Mouse (Mus musculus) forebrain, embryonic 14.5 days (tissue): Measurements from ENCODE around the gene Dlgap4. TPM values are rescaled to one million over a fixed set of nuclear protein-coding genes. Genes with fewer than 3 reads are reported as not detected.

Experiments
- ATAC-seq: fragments of 200-750 bp; cut with Nextera tagmentation; 2 replicates; pipeline ENCODE4 v1.8.0; 2017; ENCODE audit warnings: mild to moderate bottlenecking, moderate library complexity
- DNase-seq: peaks from one replicate; pipeline ENCODE4 v3.0.0-alpha.2; 2015; ENCODE audit warnings: low spot score
- H3K27ac ChIP-seq: fragments of 300-500 bp; sonication (generic); 2 replicates; pipeline ENCODE4 v1.5.1; 2014; ENCODE audit warnings: low read depth, mild to moderate bottlenecking, control low read depth, low read length, moderate library complexity
- H3K27me3 ChIP-seq: fragments of 300-500 bp; sonication (generic); replicated peaks from 2 replicates; pipeline ENCODE4 v1.6.1; 2014; ENCODE audit warnings: low read length, control low read depth, mixed read lengths; ENCODE audit not compliant: control insufficient read depth, insufficient read depth
- H3K36me3 ChIP-seq: fragments of 300-500 bp; sonication (generic); 2 replicates; pipeline ENCODE4 v1.6.1; 2014; ENCODE audit warnings: low read length, control low read depth; ENCODE audit not compliant: control insufficient read depth, insufficient read depth
- H3K4me1 ChIP-seq: fragments of 300-500 bp; sonication (generic); 2 replicates; pipeline ENCODE4 v1.6.1; 2014; ENCODE audit warnings: antibody characterized with exemption, low read length, control low read depth; ENCODE audit not compliant: control insufficient read depth, insufficient read depth
- H3K4me2 ChIP-seq: fragments of 300-500 bp; sonication (generic); 2 replicates; pipeline ENCODE4 v1.6.1; 2014; ENCODE audit warnings: mild to moderate bottlenecking, control low read depth, low read length
- H3K4me3 ChIP-seq: fragments of 300-500 bp; sonication (generic); 2 replicates; pipeline ENCODE4 v1.5.1; 2014; ENCODE audit warnings: low read depth, low read length, control low read depth
- H3K9ac ChIP-seq: fragments of 300-500 bp; sonication (generic); 2 replicates; pipeline ENCODE4 v1.6.1; 2014; ENCODE audit warnings: mild to moderate bottlenecking, low read length, control low read depth, moderate library complexity
- H3K9me3 ChIP-seq: fragments of 300-500 bp; sonication (generic); replicated peaks from 2 replicates; pipeline ENCODE4 v1.6.1; 2016; ENCODE audit warnings: low read length, control low read depth, mixed read lengths; ENCODE audit not compliant: control insufficient read depth
- WGBS: fragments of 180-500 bp; shearing (Covaris S2); extraction: QIAGEN DNeasy Blood & Tissue Kit; methylation state at CpG from one replicate; pipeline ENCODE4 v1.1.7; 2014; 5-methylcytosine and 5-hydroxymethylcytosine counted together
- polyA plus RNA-seq: library from polyadenylated mRNA; unstranded; fragments of >200 nt; fragmentation: Nextera tagmentation; extraction: Ambion mirVana; gene quantifications from 2 replicates; pipeline ENCODE4 v1.2.1, GENCODE M21; 2014

The Dlgap4 gene
- polyA plus RNA-seq, 1 experiment from 2014 or later, result 307 TPM

DNA sequence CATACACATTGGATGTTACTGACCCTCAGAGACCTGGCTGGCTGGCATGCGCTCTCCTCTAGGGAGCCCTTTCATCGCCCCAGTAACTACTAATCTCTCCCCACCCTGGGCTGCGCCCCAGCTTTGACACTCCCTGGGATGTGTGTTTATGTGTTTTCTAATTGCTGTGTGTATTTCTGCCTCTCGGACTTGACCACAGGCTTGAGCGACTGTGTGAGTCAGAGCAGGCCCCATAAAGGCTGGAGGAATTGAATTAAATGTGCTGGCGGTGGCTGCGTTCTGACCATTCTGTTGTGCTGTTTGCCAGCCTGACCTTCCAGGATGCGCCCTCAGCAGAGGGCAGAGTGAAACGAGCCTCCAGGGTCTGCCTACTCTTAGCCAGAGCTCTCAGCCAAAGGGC is 78.2 kb downstream of the Dlgap4 start:
- H3K36me3 ChIP-seq, result no peaks in the 10 kb centered on the region
- 63% methylated on average over 9 of the region's 9 CpGs for WGBS
- ATAC-seq (no peak), DNase-seq (no peak)
- H3K9ac ChIP-seq, result no peak overlapping the region
- no peak overlapping the region for H3K4me3 ChIP-seq
- peaks cover 10% of the 10 kb centered on the region for H3K4me1 ChIP-seq
- no peaks in the 10 kb centered on the region for H3K9me3 ChIP-seq
- no peak overlapping the region for H3K4me2 ChIP-seq
- H3K27me3 ChIP-seq, result no peaks in the 10 kb centered on the region
- H3K27ac ChIP-seq, result no peak overlapping the region

DNA sequence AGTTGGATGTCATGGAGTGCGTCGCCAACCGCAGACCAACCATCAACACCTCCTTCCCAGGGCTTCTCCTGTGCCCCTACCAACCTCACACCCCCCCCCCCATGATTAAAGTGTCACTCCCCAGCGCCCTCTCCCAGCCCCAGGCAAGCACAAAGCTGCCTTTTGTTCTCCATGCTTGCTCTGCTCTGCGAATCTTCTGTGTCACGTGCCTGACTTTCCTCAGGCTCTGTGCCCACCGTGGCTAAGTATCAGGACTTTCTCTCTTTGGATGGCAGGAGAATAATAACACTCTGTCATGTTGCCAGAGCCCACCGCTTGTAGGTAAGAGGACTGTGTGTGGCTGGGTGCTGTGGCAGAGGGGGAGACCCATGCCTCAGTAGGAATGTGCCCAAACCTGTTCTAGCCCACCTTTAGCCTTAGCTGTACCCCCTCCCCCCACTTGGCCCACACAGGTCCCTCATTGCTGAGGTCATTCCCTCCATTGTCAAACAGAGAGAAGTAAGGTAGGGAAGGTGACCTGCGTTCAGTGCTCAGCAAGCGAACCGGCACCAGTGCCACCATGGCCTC is 79.8 kb downstream of the Dlgap4 start:
- Histone ChIP-seq H3K9ac (no peak overlapping the region), H3K27ac (no peak overlapping the region; the same call in 1 of the 2 replicates), H3K27me3 (no peaks in the 10 kb centered on the region), H3K4me3 (no peak overlapping the region), H3K4me1 (peaks cover 10% of the 10 kb centered on the region), H3K9me3 (no peaks in the 10 kb centered on the region), H3K4me2 (no peak overlapping the region), H3K36me3 (no peaks in the 10 kb centered on the region)
- ATAC-seq, result peak; percentile 24; the same call in 1 of the 2 replicates
- peak; percentile 35 for DNase-seq
- 46% methylated on average over 11 of the region's 11 CpGs for WGBS

DNA sequence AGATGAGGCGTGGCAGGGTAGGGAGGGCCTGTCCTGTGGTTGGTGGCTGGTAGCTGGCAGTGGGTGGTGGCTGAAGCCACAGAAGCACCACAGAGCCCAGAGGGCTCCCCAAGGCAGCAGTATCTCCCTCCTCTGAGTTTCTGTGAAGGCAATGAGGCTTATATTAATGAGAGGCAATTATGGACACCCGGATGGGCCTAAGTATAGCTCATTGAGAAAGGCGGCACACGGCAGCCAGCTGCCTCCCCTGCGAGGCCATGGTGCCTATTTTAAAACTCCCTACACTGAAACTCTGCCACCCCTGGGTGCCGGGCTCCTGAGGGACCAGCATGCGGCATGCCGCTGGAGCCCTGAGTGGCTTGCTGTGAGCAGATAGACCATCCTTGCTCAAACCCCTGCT is 83.8 kb downstream of the Dlgap4 start:
- Histone ChIP-seq H3K4me1 (peaks cover 2% of the 10 kb centered on the region; the same call in 1 of the 2 replicates), H3K27me3 (no peaks in the 10 kb centered on the region), H3K36me3 (no peaks in the 10 kb centered on the region), H3K4me3 (no peak overlapping the region), H3K9ac (no peak overlapping the region), H3K4me2 (no peak overlapping the region), H3K9me3 (no peaks in the 10 kb centered on the region), H3K27ac (no peak overlapping the region; the same call in 1 of the 2 replicates)
- ATAC-seq (peak; percentile 62; the same call in 1 of the 2 replicates), DNase-seq (peak; percentile 37)
- 51% methylated on average over 8 of the region's 8 CpGs for WGBS

DNA sequence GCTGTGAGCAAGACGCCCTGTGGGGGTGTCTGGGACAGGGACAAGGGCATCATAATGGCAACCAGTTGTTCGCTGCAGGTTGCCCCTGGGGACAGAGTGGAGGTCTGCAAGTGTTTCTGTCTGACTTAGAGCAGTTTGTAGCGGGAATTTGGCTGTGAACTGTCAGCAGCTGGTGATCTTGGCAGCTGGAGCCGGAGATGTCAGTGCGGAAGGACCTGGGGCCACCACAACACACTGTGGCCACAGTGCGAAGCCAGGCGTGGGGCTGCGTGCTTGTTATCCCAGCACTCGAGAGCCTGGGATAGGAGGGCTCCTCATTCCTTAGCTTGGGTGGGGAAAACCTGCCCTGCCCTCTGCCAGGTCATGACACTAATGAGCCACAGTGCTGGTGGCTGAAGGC is 84.7 kb downstream of the Dlgap4 start:
- H3K4me3 ChIP-seq, result no peak overlapping the region
- DNase-seq (no peak), ATAC-seq (no peak)
- 72% methylated on average over 9 of the region's 9 CpGs for WGBS
- H3K9ac ChIP-seq, result no peak overlapping the region
- H3K4me2 ChIP-seq, result no peak overlapping the region
- H3K27ac ChIP-seq, result no peak overlapping the region
- no peaks in the 10 kb centered on the region for H3K9me3 ChIP-seq
- no peaks in the 10 kb centered on the region for H3K27me3 ChIP-seq
- no peaks in the 10 kb centered on the region for H3K36me3 ChIP-seq
- H3K4me1 ChIP-seq, result peaks cover 1% of the 10 kb centered on the region; the same call in 1 of the 2 replicates

DNA sequence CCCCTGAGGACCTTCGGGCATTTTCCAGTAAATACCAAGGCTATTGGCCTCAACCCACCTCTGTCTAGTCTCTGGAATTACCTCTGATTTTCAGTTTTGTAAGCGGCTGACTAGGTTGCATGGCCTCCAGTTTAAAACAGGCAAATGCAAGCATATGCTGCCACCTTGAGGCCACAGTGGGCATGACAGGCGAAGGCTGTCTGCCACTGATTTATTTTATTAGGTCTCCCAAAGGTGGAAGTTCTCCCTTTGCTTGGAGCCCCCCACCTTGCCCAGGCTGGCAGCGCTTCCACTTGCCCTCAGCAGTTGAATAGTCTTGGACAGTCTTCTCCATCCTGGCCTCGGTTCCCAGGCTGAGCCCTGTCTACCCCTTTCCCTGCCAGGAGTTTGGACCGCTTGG is 92.0 kb downstream of the Dlgap4 start:
- Histone ChIP-seq H3K36me3 (no peaks in the 10 kb centered on the region), H3K4me3 (no peak overlapping the region), H3K4me2 (no peak overlapping the region), H3K9me3 (no peaks in the 10 kb centered on the region), H3K27ac (no peak overlapping the region), H3K9ac (no peak overlapping the region), H3K27me3 (no peaks in the 10 kb centered on the region), H3K4me1 (no peaks in the 10 kb centered on the region)
- WGBS, result 17% methylated on average over 6 of the region's 6 CpGs
- ATAC-seq (peak; percentile 44; the same call in 1 of the 2 replicates), DNase-seq (peak; percentile 88)

DNA sequence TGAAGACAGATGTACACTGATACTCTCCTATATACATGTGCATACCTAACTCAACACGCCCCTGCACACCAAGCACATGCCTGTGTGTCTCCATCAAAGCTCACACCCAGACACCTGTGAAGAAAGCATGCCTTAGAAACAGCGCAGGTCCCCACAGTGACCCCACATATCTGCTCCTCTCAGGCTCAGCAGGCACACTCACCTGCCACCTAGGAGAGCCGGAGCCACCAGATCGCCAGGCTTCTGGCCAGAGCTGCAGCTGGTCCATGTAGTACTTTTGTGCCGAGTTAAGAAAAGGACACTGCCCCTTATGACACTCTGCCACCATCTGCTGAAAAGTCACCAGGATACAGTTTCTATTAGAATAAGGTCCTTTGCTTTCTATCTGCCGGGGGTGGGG is 103.2 kb downstream of the Dlgap4 start:
- Histone ChIP-seq H3K27ac (no peak overlapping the region), H3K36me3 (no peaks in the 10 kb centered on the region), H3K4me1 (peaks cover 17% of the 10 kb centered on the region), H3K9ac (no peak overlapping the region), H3K27me3 (no peaks in the 10 kb centered on the region), H3K4me2 (no peak overlapping the region), H3K4me3 (no peak overlapping the region), H3K9me3 (no peaks in the 10 kb centered on the region)
- DNase-seq (no peak), ATAC-seq (no peak)
- whole genome bisulfite sequencing, result 75% methylated on average over 6 of the region's 6 CpGs

DNA sequence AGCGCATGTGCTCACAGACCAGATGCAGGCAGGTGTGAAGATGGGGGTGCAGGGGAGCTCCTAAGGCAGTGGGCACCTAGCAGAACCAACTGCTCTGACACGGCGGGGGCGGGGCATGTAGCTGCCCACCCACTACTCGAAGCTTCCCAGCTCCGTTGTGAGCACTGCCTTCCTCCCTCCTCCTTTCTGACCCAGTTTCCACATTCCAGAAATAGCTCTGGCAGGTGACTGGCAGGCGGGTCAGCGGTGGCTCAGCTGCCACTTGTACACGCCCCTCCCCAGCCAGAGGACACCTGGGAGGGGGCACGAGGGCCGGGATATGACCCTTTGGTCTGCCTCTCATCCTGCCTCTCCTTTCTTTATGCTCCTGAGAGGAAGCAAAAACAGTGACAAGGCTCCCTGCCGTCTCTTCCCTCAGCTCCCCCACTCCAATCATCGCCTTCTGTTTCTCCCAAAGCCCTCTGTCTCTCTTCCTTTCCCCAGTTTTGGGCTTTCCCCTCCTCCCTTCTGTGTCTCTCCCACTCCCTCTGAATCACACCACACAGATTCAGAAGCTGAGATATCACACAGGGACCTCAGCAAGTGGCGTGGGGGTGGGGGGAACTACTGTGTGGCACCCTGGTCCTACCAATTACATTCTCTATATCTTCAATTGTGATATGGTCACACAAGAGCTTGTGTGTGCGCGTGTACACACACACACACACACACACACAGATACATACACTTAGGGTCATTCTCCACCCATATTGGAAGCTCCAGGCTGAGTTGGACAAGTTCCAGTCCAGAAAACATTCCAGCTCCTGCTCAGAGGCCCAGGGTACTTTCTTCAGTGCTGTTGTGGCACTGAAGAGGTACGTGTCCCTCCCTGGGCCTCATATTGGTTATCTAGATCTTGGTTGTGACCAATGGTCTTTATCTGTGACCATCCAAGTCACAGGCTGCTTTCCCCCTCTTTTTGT is 104.1 kb downstream of the Dlgap4 start:
- peak; percentile 52 for DNase-seq

DNA sequence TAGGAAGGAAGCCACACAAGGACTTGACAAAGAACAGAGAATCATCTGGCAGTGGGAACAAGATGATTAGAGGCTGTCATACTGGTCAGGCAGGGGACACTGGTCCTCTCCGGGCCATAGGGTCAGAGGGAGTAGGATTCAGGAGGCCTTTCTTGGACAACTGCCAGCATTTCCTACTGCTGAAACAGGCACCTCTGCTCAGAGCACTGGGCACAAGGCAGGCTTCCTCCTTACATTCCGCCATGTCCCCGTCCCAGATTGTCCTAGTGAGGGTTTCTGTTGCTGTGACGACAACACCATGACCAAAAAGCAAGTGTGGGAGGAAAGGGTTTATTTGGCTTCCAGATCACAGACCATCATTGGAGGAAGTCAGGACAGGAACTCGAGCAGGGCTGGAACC is 105.3 kb downstream of the Dlgap4 start:
- no peaks in the 10 kb centered on the region for H3K9me3 ChIP-seq
- WGBS, result 72% methylated on average over 5 of the region's 5 CpGs
- no peak overlapping the region for H3K4me2 ChIP-seq
- DNase-seq (no peak), ATAC-seq (no peak)
- no peak overlapping the region for H3K4me3 ChIP-seq
- H3K27me3 ChIP-seq, result no peaks in the 10 kb centered on the region
- H3K36me3 ChIP-seq, result no peaks in the 10 kb centered on the region
- H3K9ac ChIP-seq, result no peak overlapping the region
- peak overlapping the region; percentile 48; the same call in 1 of the 2 replicates for H3K27ac ChIP-seq
- peaks cover 30% of the 10 kb centered on the region for H3K4me1 ChIP-seq

More for the DNA sequence above, 104.1 kb downstream of the Dlgap4 start:
- no peak for ATAC-seq
- no peaks in the 10 kb centered on the region for H3K27me3 ChIP-seq
- H3K4me2 ChIP-seq, result peak overlapping the region; percentile 36
- H3K4me1 ChIP-seq, result peaks cover 21% of the 10 kb centered on the region
- WGBS, result 20% methylated on average over 17 of the region's 17 CpGs
- H3K27ac ChIP-seq, result peak overlapping the region; percentile 80
- H3K9ac ChIP-seq, result peak overlapping the region; percentile 57
- no peaks in the 10 kb centered on the region for H3K9me3 ChIP-seq
- no peaks in the 10 kb centered on the region for H3K36me3 ChIP-seq
- no peak overlapping the region for H3K4me3 ChIP-seq
